Mouse (Mus musculus) erythroblast, adult 5-6 weeks (primary cell): ENCODE results near the gene Myom1. TPM values are rescaled to one million over a fixed set of nuclear protein-coding genes. Genes with fewer than 3 reads are reported as not detected.

Experiments used
- ATAC-seq: replicated peaks from 2 replicates; pipeline ENCODE4 v1.8.0; 2016; ENCODE audit warnings: moderate number of reproducible peaks, mild to moderate bottlenecking, moderate TSS enrichment, inconsistent platforms; ENCODE audit not compliant: poor library complexity, low FRiP score, severe bottlenecking
- total RNA-seq, 2 experiments: library from RNA; stranded (forward) in 1 of 2; stranded (reverse) in 1 of 2; fragments of 150-400 nt in 1 of 2; fragments of 200-764, 138-1000 nt in 1 of 2; gene quantifications; 2 replicates each; pipeline versions ENCODE4 v1.2.3 to v1.2.4; 2015 to 2017; ENCODE audit warnings: low replicate concordance in 2 of 2

Gene Myom1
- total RNA-seq, 2 experiments from 2014 or later = 0.34 TPM; not detected in 1

GRCm38 (mm10) chr17:71160244-71160995 is 158.0 kb downstream of the Myom1 start:
- no peak for ATAC-seq

GRCm38 (mm10) chr17:71164991-71165390 is 162.6 kb downstream of the Myom1 start:
- ATAC-seq = peak; percentile 73

- ATAC-seq = no peak
These were observed 165.9 kb downstream of the Myom1 start for GRCm38 (mm10) chr17:71168205-71168815.

GRCm38 (mm10) chr17:71168846-71169245 is 166.4 kb downstream of the Myom1 start:
- ATAC-seq = no peak

- no peak for ATAC-seq
These were observed 167.2 kb downstream of the Myom1 start for GRCm38 (mm10) chr17:71169639-71170038.

GRCm38 (mm10) chr17:71171161-71171560 is 168.7 kb downstream of the Myom1 start:
- peak; percentile 87 for ATAC-seq

Other genes starting within 250 kb of the Myom1 start
- 4.2 and 7.5 TPM in 2 replicates for gene Tgif1, start 149.1 kb upstream of the Myom1 start, total RNA-seq (2015; ENCODE audit: low replicate concordance)
- 2.0 and 4.3 TPM in 2 replicates for gene Tgif1, start 149.1 kb upstream of the Myom1 start, total RNA-seq (2017; ENCODE audit: low replicate concordance)
- gene Myl12a, start 245 bp downstream of the Myom1 start, total RNA-seq (2015; ENCODE audit: low replicate concordance) = 113 and 151 TPM in 2 replicates
- gene Myl12a, start 245 bp downstream of the Myom1 start, total RNA-seq (2017; ENCODE audit: low replicate concordance) = 44.5 and 50.0 TPM in 2 replicates
- gene Lpin2, start 179.9 kb downstream of the Myom1 start, total RNA-seq (2015; ENCODE audit: low replicate concordance) = 751 and 838 TPM in 2 replicates
- gene Lpin2, start 179.9 kb downstream of the Myom1 start, total RNA-seq (2017; ENCODE audit: low replicate concordance) = 1,646 and 2,072 TPM in 2 replicates